Mouse (Mus musculus) spleen, adult 2 months (tissue): ENCODE data around the gene Kmt5b.

Experiments
- CTCF ChIP-seq: fragments of 200-500 bp; IDR thresholded peaks from 2 replicates; pipeline ENCODE4 v1.5.1; 2011; ENCODE audit warnings: mild to moderate bottlenecking, inconsistent platforms; ENCODE audit not compliant: insufficient read depth, insufficient read length, insufficient replicate concordance; ENCODE audit errors: extremely low read depth
- POLR2A ChIP-seq: fragments of 200-500 bp; IDR thresholded peaks from 2 replicates; pipeline ENCODE4 v1.6.1; 2011; ENCODE audit warnings: low read depth, low read length, inconsistent platforms

GRCm38 (mm10) chr19:3767781-3768696 lies 818 bp downstream of the Kmt5b start:
- TF ChIP-seq CTCF (no peak), POLR2A (peak; percentile 99)
